Mouse (Mus musculus): ENCODE measurements around the gene 1700069L16Rik. TPM values are rescaled to one million over a fixed set of nuclear protein-coding genes. Genes with fewer than 3 reads are reported as not detected.

Gene 1700069L16Rik
- polyA plus RNA-seq, 3 experiments from 2014 or later, result not detected

- ATAC-seq, result no peak
Measured at GRCm38 (mm10) chr5:113732182-113732581, 7.6 kb upstream of the 1700069L16Rik start.

- no peak for ATAC-seq
Measured at GRCm38 (mm10) chr5:113731174-113731573, 6.6 kb upstream of the 1700069L16Rik start.

DNA sequence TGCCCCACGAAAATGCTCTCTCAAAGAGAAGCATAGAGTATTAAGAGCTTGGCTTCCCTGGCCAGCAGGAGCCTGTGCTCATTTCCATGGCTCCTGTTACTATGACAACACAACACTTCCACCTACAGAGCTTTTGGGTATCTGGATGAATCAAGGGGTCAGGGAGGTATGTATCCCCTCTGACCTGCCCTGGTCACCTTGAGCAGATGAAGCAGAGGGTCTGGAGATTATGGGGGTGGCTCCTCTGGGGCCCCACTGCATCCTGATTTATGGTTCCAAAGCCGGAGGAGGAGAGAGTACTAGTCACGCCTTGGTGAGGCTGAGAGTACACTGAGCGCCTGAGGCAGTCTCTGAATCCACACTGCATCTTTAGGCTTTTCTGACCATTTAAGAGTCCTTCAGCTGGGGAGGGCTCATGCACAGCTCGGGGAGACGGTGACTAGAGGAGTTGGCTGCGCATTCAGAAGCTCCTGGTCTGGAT lies 6.1 kb upstream of the 1700069L16Rik start:
- no peak for ATAC-seq

- no peak for ATAC-seq
Measured at GRCm38 (mm10) chr5:113728691-113729090, 4.1 kb upstream of the 1700069L16Rik start.

DNA sequence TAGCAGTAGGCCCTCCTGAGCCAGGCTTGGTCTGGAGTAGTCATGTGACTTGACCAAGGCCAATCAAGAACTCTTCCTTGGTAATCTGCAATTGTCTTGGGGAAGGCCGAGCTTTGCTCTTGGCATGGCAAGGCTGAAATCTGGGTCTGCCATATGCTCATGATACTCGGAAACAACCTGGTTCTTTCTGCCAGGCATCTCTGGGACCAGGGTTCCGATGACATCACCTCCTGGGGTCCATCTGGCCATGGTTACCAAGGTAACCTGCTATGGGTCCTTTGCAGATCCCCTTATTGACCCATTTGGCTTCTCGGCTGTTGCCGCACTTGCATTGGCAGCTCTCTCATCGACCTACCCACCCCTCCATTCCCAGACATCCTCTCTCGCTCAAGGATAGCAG lies 3.4 kb upstream of the 1700069L16Rik start:
- no peak for ATAC-seq

GRCm38 (mm10) chr5:113727238-113727637 lies 2.7 kb upstream of the 1700069L16Rik start:
- ATAC-seq, result no peak

GRCm38 (mm10) chr5:113726618-113727017 lies 2.0 kb upstream of the 1700069L16Rik start:
- no peak for ATAC-seq

DNA sequence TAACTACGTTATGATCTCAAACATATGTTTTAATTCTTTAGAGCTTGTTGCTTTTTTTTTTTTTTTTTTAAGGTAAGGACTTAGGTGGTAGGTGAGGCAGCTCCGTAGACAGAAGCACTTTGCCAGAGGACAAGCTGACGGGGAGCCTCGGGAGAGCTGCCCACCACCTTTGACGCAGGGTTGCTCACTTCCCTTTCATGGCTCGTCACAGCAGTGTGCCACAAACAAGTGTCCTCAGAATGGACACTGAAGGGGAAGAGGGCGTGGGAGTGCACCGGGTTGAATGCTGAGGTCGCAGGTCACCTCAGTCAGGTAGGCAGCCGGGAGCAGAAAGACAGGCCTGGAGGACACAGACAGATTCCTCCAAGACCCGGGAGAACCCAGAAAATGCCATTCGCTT lies 845 bp upstream of the 1700069L16Rik start:
- no peak for ATAC-seq

DNA sequence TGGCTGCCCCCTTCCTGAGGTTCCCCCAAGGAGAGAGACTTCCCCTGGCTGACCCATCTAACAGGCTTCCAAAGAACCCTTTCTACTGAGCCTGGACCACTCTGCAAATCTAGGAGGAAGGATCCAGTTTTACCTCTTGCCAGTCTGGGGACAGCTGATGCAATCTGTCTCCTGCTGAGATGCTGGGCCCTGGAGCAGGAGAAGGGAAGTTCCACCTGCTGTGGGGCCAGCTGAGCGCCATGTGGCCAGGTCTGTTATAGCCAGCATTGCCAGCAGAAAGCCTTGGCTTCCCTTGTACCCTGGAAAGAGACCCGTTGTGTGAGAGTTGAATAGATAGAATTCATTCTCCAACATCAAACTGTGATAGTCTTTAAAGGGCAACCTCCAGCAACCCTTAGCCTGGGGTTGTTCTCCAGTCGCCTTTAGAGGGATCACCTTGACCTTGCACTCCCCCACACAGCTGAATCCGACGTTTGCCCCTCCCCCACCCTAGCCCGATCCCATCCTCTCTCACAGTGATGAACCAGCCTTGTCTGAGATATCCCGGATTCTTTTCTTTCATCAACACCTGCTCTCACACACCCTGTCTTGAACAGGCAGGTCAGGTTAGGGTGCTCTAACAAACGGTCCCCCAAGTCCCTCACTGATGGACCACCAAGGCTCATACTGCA lies 870 bp downstream of the 1700069L16Rik start:
- ATAC-seq, result no peak

- ATAC-seq, result no peak
Measured at GRCm38 (mm10) chr5:113722224-113723013, 2.2 kb downstream of the 1700069L16Rik start.

DNA sequence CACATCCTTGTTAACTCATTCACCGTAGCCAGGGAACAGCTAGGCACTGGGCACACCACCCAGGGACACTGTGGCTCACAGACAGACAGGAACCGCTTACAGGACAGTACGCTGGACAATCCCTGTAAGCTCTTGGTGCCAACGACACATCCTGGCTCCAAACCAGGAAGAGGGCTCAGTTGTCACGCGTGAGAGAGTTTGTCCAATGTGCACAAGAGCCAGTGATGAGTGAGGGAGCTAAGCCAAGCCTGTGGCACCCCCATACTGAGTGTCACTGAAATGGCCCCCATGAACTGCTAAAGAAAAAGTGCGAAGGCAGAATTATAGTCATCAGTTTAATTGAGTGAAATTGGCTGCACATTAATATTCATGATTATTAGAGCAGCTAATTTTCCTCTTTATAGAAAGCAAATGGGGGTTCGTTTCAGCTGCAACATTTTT lies 5.3 kb downstream of the 1700069L16Rik start:
- ATAC-seq, result no peak

GRCm38 (mm10) chr5:113716581-113717388 lies 7.8 kb downstream of the 1700069L16Rik start:
- ATAC-seq, result no peak

- ATAC-seq, result no peak
Measured at GRCm38 (mm10) chr5:113712861-113713260, 11.7 kb downstream of the 1700069L16Rik start.

DNA sequence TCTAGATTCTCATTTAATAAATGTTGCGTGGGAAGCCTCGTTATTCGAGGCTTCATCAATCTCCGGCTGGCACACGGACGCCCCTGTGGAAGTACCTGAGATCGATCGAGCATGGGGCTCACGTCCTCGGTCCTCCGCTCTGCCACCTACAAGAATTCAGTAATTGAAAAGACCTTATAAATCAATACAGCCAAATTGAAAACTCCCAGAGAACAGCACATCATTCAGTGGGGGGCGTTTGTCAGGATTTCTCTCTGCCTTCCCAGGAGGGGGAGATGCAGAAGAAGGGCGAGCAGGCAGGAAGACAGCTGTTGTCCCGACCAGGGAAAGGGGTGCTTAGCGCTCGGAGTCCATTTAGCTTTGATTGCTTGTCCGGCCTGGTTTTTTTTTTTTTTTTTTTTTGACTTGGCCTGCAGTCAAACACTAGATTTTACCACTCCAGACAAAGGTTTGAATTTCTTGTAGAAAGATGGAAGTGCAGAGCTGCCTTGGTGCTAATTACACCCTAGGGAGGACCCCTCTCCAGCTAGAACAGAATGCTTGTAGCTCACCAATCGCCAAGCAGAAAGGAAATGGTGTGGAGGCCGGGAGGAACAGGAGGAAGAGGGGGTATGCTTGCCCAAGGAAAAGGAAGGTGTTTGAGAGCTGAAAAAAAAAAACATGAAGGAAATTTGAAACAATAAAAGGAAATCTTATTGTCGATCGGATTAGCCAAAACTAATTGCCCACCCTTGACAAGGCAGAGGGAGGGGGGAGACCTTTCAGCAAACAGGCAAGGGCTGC lies 20.6 kb downstream of the 1700069L16Rik start:
- ATAC-seq, result no peak

- no peak for ATAC-seq
Measured at GRCm38 (mm10) chr5:113700388-113701023, 24.1 kb downstream of the 1700069L16Rik start.

- ATAC-seq, result no peak
Measured at GRCm38 (mm10) chr5:113694415-113694814, 30.2 kb downstream of the 1700069L16Rik start.

GRCm38 (mm10) chr5:113694000-113694399 lies 30.6 kb downstream of the 1700069L16Rik start:
- no peak for ATAC-seq

DNA sequence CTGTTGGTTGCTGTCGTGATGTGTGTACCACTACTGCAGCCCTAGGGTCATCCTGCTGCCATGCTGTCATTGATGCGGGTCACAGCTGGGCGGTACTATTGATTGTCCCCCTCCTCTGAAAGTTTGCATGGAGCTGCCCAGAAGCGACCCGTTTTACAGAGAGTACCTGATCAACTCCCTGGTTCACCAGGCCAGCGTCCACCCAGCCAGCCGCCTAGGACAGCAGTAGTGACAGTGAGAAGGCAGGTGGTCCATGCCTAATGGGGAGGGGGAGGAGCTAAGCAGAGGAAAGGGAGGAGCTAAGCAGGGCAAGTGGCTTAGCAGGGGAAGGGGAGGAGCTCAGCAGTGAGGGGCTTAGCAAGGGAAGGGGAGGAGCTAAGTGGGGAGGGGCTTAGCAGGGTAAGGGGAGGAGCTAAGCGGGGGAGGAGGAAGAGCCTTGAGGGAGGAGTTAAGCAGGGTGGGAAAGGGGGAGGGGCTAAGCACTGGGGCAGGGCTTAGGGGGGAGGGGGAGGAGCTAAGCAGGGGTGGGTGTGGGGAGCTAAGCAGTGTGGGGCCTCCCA lies 31.3 kb downstream of the 1700069L16Rik start:
- no peak for ATAC-seq

GRCm38 (mm10) chr5:113690866-113691265 lies 33.7 kb downstream of the 1700069L16Rik start:
- no peak for ATAC-seq

GRCm38 (mm10) chr5:113690069-113690548 lies 34.5 kb downstream of the 1700069L16Rik start:
- no peak for ATAC-seq

DNA sequence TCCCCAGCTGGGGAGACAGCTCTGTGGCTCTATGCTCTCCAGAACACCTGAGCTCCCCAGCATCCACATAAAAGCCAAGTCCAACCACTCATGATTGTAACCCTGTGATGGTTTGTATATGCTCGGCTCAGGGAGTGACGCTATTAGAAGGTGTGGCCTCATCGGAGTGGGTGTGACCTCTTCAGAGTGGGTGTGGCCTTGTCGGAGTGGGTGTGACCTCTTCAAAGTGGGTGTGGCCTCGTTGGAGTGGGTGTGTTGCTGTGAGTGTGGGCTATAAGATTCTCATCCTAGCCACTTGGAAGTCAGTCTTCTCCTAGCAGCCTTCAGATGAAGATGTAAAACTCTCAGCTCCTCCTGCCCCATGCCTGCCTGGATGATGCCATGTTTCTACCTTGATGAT lies 37.1 kb downstream of the 1700069L16Rik start:
- no peak for ATAC-seq

Data from inflammation-experienced regulatory T-cells, adult 6 months (primary cell).